Mouse (Mus musculus): ENCODE measurements around the gene Fth1.
A peak's percentile ranks its signal among the peaks of the same experiment; 100 is the strongest.

Gene Fth1

GRCm38 (mm10) chr19:10022414-10023303 is 42.3 kb downstream of the Fth1 start:
- DNase-seq (ENCODE audit: low spot score): peak; percentile 67

DNA sequence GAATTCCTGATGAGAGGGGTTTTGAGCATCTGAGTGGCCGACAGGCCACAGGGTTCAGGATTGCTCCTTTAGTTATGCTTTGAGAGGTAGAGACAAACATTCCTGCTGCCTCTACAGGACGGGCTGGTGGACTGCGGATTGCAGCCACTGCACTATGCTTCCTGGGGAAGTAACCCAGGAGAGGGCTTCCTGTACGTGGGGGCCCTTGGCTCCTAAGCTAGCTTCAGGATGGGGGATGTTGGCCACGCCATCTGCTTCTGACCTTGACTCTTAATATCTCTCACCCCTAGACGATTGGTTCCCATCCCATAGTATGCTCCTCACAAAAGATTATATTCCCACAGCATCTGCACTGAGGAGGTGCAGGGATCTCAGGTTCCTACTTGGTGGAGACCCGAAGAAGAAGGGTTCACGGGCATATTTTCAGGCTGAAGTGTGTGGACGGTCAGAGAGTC is 42.9 kb downstream of the Fth1 start:
- DNase-seq (ENCODE audit: low spot score): no peak

GRCm38 (mm10) chr19:10025169-10025875 is 44.9 kb downstream of the Fth1 start:
- peak; percentile 89 for DNase-seq (ENCODE audit: low spot score)

DNA sequence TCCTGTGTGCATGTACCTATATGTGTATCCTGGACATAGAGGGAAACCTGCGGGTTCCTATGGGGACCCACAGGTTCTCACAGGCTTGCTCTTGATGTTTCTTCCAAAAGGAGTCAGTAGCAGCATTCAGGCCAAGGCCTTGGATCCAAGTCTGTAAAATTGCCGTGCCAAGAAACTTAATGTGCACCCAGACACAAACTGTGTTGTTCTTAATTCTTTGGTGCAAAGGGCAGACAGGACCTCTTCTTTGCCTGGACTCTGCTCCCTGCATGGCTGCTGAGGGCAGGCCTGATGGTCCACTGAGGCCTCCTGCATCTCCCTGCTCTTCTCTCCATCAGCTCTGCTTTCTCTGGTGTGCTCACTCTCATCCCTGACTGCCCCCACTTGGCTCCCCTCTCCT is 49.3 kb downstream of the Fth1 start:
- DNase-seq (ENCODE audit: low spot score): no peak

- no peak for DNase-seq (ENCODE audit: low spot score)
These were observed 53.0 kb downstream of the Fth1 start for GRCm38 (mm10) chr19:10033211-10033973.

- no peak for DNase-seq (ENCODE audit: low spot score)
These were observed 54.0 kb downstream of the Fth1 start for GRCm38 (mm10) chr19:10034356-10034755.

Measured in yolk sac, embryonic 10.5 days (tissue).